Mouse (Mus musculus) fat pad, adult 2 months (tissue): ENCODE measurements around the gene Gm42372.

Experiments used
- DNase-seq: peaks from one replicate; pipeline ENCODE4 v3.0.0-alpha.2; 2011; ENCODE audit warnings: low read depth, low spot score; ENCODE audit errors: extremely low read depth

The Gm42372 gene

GRCm38 (mm10) chr7:17028923-17029322, 46.0 kb downstream of the Gm42372 start:
- no peak for DNase-seq

- DNase-seq = no peak
Measured at GRCm38 (mm10) chr7:17030239-17030638, 47.4 kb downstream of the Gm42372 start.
